Mouse (Mus musculus): ENCODE measurements around the gene Rhag.
A peak's percentile ranks its signal among the peaks of the same experiment; 100 is the strongest.

Rhag gene

GRCm38 (mm10) chr17:40875568-40875967 is 64.6 kb downstream of the Rhag start:
- DNase-seq (ENCODE audit: low spot score): no peak

- no peak for DNase-seq (ENCODE audit: low spot score)
These were observed 66.8 kb downstream of the Rhag start for GRCm38 (mm10) chr17:40877741-40878140.

GRCm38 (mm10) chr17:40879528-40879923 is 68.6 kb downstream of the Rhag start:
- DNase-seq (ENCODE audit: low spot score): no peak

- DNase-seq (ENCODE audit: low spot score): peak; percentile 55
These were observed 69.2 kb downstream of the Rhag start, which contains the start of gene 9130008F23Rik for GRCm38 (mm10) chr17:40879924-40880691. 9130008F23Rik (minus strand) TSS chr17:40880559.

- DNase-seq (ENCODE audit: low spot score): no peak
These were observed 71.2 kb downstream of the Rhag start for GRCm38 (mm10) chr17:40882172-40882571.

- DNase-seq (ENCODE audit: low spot score): no peak
These were observed 74.2 kb downstream of the Rhag start for GRCm38 (mm10) chr17:40885155-40885554.

- DNase-seq (ENCODE audit: low spot score): no peak
These were observed 77.1 kb downstream of the Rhag start for GRCm38 (mm10) chr17:40887849-40888536.

Measured in retina, embryonic 14.5 days (tissue).